Mouse (Mus musculus): ENCODE data around the gene Ptprj. TPM values are rescaled to one million over a fixed set of nuclear protein-coding genes. Genes with fewer than 3 reads are reported as not detected.
"Not testable (repeated sequence)": the region's sequence is repeated elsewhere in the genome, so short reads cannot be mapped to it uniquely, and the experiment has no call there.

Ptprj gene
- polyA plus RNA-seq, 1 experiment from 2014 or later, result 5.8 TPM

GRCm38 (mm10) chr2:90470122-90470521 is 110.3 kb downstream of the Ptprj start:
- Histone ChIP-seq H3K4me1 (peaks cover 7% of the 10 kb centered on the region), H3K9ac (replicated peaks) (no peak overlapping the region), H3K4me2 (no peak overlapping the region), H3K27ac (replicated peaks) (no peak overlapping the region), H3K9me3 (replicated peaks) (no peaks in the 10 kb centered on the region), H3K36me3 (peaks cover 16% of the 10 kb centered on the region), H3K4me3 (replicated peaks) (no peak overlapping the region), H3K27me3 (replicated peaks) (no peaks in the 10 kb centered on the region)
- 56% methylated on average over 6 of the region's 6 CpGs for WGBS
- no peak for ATAC-seq (ENCODE audit: low FRiP score)

- H3K36me3 ChIP-seq, result peaks cover 43% of the 10 kb centered on the region
- no peaks in the 10 kb centered on the region for H3K9me3 ChIP-seq (replicated peaks)
- H3K4me2 ChIP-seq, result no peak overlapping the region
- H3K4me3 ChIP-seq (replicated peaks), result no peak overlapping the region
- WGBS, result 86% methylated on average over 7 of the region's 7 CpGs
- H3K27ac ChIP-seq (replicated peaks), result no peak overlapping the region
- no peaks in the 10 kb centered on the region for H3K27me3 ChIP-seq (replicated peaks)
- ATAC-seq (ENCODE audit: low FRiP score), result no peak
- no peak overlapping the region for H3K9ac ChIP-seq (replicated peaks)
- H3K4me1 ChIP-seq, result no peaks in the 10 kb centered on the region
Measured at GRCm38 (mm10) chr2:90466480-90466879, 114.0 kb downstream of the Ptprj start.

GRCm38 (mm10) chr2:90463735-90464134 is 116.7 kb downstream of the Ptprj start:
- no peak overlapping the region for H3K9ac ChIP-seq (replicated peaks)
- H3K27ac ChIP-seq (replicated peaks), result no peak overlapping the region
- ATAC-seq (ENCODE audit: low FRiP score), result no peak
- H3K9me3 ChIP-seq (replicated peaks), result no peaks in the 10 kb centered on the region
- no peak overlapping the region for H3K4me3 ChIP-seq (replicated peaks)
- peaks cover 60% of the 10 kb centered on the region for H3K36me3 ChIP-seq
- no peaks in the 10 kb centered on the region for H3K4me1 ChIP-seq
- WGBS, result over 99% methylated on average over 5 of the region's 5 CpGs
- H3K4me2 ChIP-seq, result no peak overlapping the region
- H3K27me3 ChIP-seq (replicated peaks), result no peaks in the 10 kb centered on the region

- Histone ChIP-seq H3K36me3 (peaks cover 64% of the 10 kb centered on the region), H3K27ac (replicated peaks) (no peak overlapping the region), H3K9me3 (replicated peaks) (no peaks in the 10 kb centered on the region), H3K4me1 (no peaks in the 10 kb centered on the region), H3K4me3 (replicated peaks) (no peak overlapping the region), H3K4me2 (no peak overlapping the region), H3K27me3 (replicated peaks) (no peaks in the 10 kb centered on the region), H3K9ac (replicated peaks) (no peak overlapping the region)
- ATAC-seq (ENCODE audit: low FRiP score), result no peak
Measured at GRCm38 (mm10) chr2:90462252-90462651, 118.2 kb downstream of the Ptprj start.

GRCm38 (mm10) chr2:90457946-90458345 is 122.5 kb downstream of the Ptprj start:
- Histone ChIP-seq H3K9ac (replicated peaks) (no peak overlapping the region), H3K27ac (replicated peaks) (no peak overlapping the region), H3K27me3 (replicated peaks) (no peaks in the 10 kb centered on the region), H3K4me3 (replicated peaks) (no peak overlapping the region), H3K4me2 (no peak overlapping the region), H3K4me1 (no peaks in the 10 kb centered on the region), H3K36me3 (peaks cover 72% of the 10 kb centered on the region), H3K9me3 (replicated peaks) (no peaks in the 10 kb centered on the region)
- no peak for ATAC-seq (ENCODE audit: low FRiP score)
- WGBS, result 93% methylated on average over 12 of the region's 12 CpGs

- Histone ChIP-seq H3K4me2 (no peak overlapping the region), H3K4me3 (replicated peaks) (no peak overlapping the region), H3K9me3 (replicated peaks) (no peaks in the 10 kb centered on the region), H3K27ac (replicated peaks) (no peak overlapping the region), H3K4me1 (no peaks in the 10 kb centered on the region), H3K9ac (replicated peaks) (no peak overlapping the region), H3K27me3 (replicated peaks) (no peaks in the 10 kb centered on the region), H3K36me3 (peaks cover 69% of the 10 kb centered on the region)
- WGBS, result 90% methylated on average over 3 of the region's 3 CpGs
- no peak for ATAC-seq (ENCODE audit: low FRiP score)
Measured at GRCm38 (mm10) chr2:90452380-90452779, 128.1 kb downstream of the Ptprj start.

GRCm38 (mm10) chr2:90448967-90449740 is 131.3 kb downstream of the Ptprj start:
- no peaks in the 10 kb centered on the region for H3K9me3 ChIP-seq (replicated peaks)
- no peak overlapping the region for H3K4me2 ChIP-seq
- no peaks in the 10 kb centered on the region for H3K27me3 ChIP-seq (replicated peaks)
- H3K4me3 ChIP-seq (replicated peaks), result no peak overlapping the region
- no peak overlapping the region for H3K9ac ChIP-seq (replicated peaks)
- no peaks in the 10 kb centered on the region for H3K4me1 ChIP-seq
- peaks cover 46% of the 10 kb centered on the region for H3K36me3 ChIP-seq
- no peak for ATAC-seq (ENCODE audit: low FRiP score)
- WGBS, result 89% methylated on average over 15 of the region's 15 CpGs
- H3K27ac ChIP-seq (replicated peaks), result no peak overlapping the region

GRCm38 (mm10) chr2:90443811-90444210 is 136.6 kb downstream of the Ptprj start:
- no peak overlapping the region for H3K4me3 ChIP-seq (replicated peaks)
- no peak overlapping the region for H3K9ac ChIP-seq (replicated peaks)
- H3K27ac ChIP-seq (replicated peaks), result no peak overlapping the region
- H3K36me3 ChIP-seq, result peaks cover 19% of the 10 kb centered on the region
- no peaks in the 10 kb centered on the region for H3K27me3 ChIP-seq (replicated peaks)
- no peaks in the 10 kb centered on the region for H3K4me1 ChIP-seq
- H3K4me2 ChIP-seq, result no peak overlapping the region
- 85% methylated on average over 5 of the region's 5 CpGs for WGBS
- no peak for ATAC-seq (ENCODE audit: low FRiP score)
- H3K9me3 ChIP-seq (replicated peaks), result no peaks in the 10 kb centered on the region

- H3K27me3 ChIP-seq (replicated peaks); H3K9ac ChIP-seq (replicated peaks); H3K4me1 ChIP-seq; H3K27ac ChIP-seq (replicated peaks); H3K4me2 ChIP-seq; H3K9me3 ChIP-seq (replicated peaks); H3K4me3 ChIP-seq (replicated peaks); ATAC-seq (ENCODE audit: low FRiP score): not testable (repeated sequence)
- H3K36me3 ChIP-seq, result peaks cover 14% of the 10 kb centered on the region
- 51% methylated on average over 4 of the region's 4 CpGs for WGBS
Measured at GRCm38 (mm10) chr2:90441811-90442210, 138.6 kb downstream of the Ptprj start.

GRCm38 (mm10) chr2:90440169-90440568 is 140.3 kb downstream of the Ptprj start:
- not testable (repeated sequence) for H3K9me3 ChIP-seq (replicated peaks); ATAC-seq (ENCODE audit: low FRiP score); H3K4me1 ChIP-seq; H3K9ac ChIP-seq (replicated peaks); H3K4me2 ChIP-seq; H3K4me3 ChIP-seq (replicated peaks); H3K27ac ChIP-seq (replicated peaks); H3K27me3 ChIP-seq (replicated peaks)
- peaks cover 14% of the 10 kb centered on the region for H3K36me3 ChIP-seq

GRCm38 (mm10) chr2:90437453-90437852 is 143.0 kb downstream of the Ptprj start:
- not testable (repeated sequence) for H3K9me3 ChIP-seq (replicated peaks); ATAC-seq (ENCODE audit: low FRiP score); H3K9ac ChIP-seq (replicated peaks); H3K4me1 ChIP-seq; H3K4me3 ChIP-seq (replicated peaks); H3K27me3 ChIP-seq (replicated peaks); H3K4me2 ChIP-seq; H3K36me3 ChIP-seq; H3K27ac ChIP-seq (replicated peaks)
- WGBS, result 100% methylated on average over 1 of the region's 5 CpGs

GRCm38 (mm10) chr2:90429782-90430181 is 150.7 kb downstream of the Ptprj start:
- WGBS, result no CpG with 5 or more reads among the region's 4 CpGs
- H3K9me3 ChIP-seq (replicated peaks); H3K36me3 ChIP-seq; H3K27me3 ChIP-seq (replicated peaks); H3K4me1 ChIP-seq; H3K9ac ChIP-seq (replicated peaks); H3K27ac ChIP-seq (replicated peaks); H3K4me2 ChIP-seq; H3K4me3 ChIP-seq (replicated peaks): not testable (repeated sequence)
- ATAC-seq (ENCODE audit: low FRiP score), result peak; percentile 59; the same call in 1 of the 2 replicates
